Mouse (Mus musculus) hindbrain, postnatal 0 days (tissue): Measurements from ENCODE around the gene Dgkb. TPM values are rescaled to one million over a fixed set of nuclear protein-coding genes. Genes with fewer than 3 reads are reported as not detected.

Experiments
- ATAC-seq: fragments of 200-750 bp; cut with Nextera tagmentation; 2 replicates; pipeline ENCODE4 v1.8.0; 2017; ENCODE audit warnings: mild to moderate bottlenecking, moderate TSS enrichment, moderate library complexity
- DNase-seq: peaks from one replicate; pipeline ENCODE4 v3.0.0-alpha.2; 2015; ENCODE audit warnings: low spot score
- H3K27ac ChIP-seq: fragments of 300-500 bp; sonication (generic); 2 replicates; pipeline ENCODE4 v1.5.1; 2014; ENCODE audit warnings: mild to moderate bottlenecking
- H3K27me3 ChIP-seq: fragments of 300-500 bp; sonication (generic); 2 replicates; pipeline ENCODE4 v1.6.1; 2014; ENCODE audit warnings: low read length, mixed read lengths; ENCODE audit not compliant: insufficient read depth
- H3K36me3 ChIP-seq: fragments of 300-500 bp; sonication (generic); 2 replicates; pipeline ENCODE4 v1.6.1; 2014; ENCODE audit warnings: low read length, mixed read lengths; ENCODE audit not compliant: insufficient read depth
- H3K4me1 ChIP-seq: fragments of 300-500 bp; sonication (generic); 2 replicates; pipeline ENCODE4 v1.6.1; 2014; ENCODE audit warnings: antibody characterized with exemption, low read length, mixed read lengths; ENCODE audit not compliant: insufficient read depth
- H3K4me2 ChIP-seq: fragments of 300-500 bp; sonication (generic); 2 replicates; pipeline ENCODE4 v1.6.1; 2014; ENCODE audit warnings: low read depth, mild to moderate bottlenecking, low read length, moderate library complexity, mixed read lengths
- H3K4me3 ChIP-seq: fragments of 300-500 bp; sonication (generic); 2 replicates; pipeline ENCODE4 v1.5.1; 2014; ENCODE audit warnings: low read length
- H3K9ac ChIP-seq: fragments of 300-500 bp; sonication (generic); replicated peaks from 2 replicates; pipeline ENCODE4 v1.6.1; 2014; ENCODE audit warnings: mild to moderate bottlenecking, low read length, moderate library complexity, mixed read lengths
- H3K9me3 ChIP-seq: fragments of 300-500 bp; sonication (generic); 2 replicates; pipeline ENCODE4 v1.6.1; 2016; ENCODE audit warnings: low read length, mixed read lengths
- CTCF ChIP-seq: IDR thresholded peaks from 2 replicates; pipeline ENCODE4 v1.5.1; 2016; ENCODE audit warnings: antibody characterized with exemption, control low read depth, low read depth
- WGBS: fragments of 180-500 bp; shearing (Covaris S2); extraction: QIAGEN DNeasy Blood & Tissue Kit; methylation state at CpG from one replicate; pipeline ENCODE4 v1.1.7; 2014; 5-methylcytosine and 5-hydroxymethylcytosine counted together
- polyA plus RNA-seq: library from polyadenylated mRNA; unstranded; fragments of >200 nt; fragmentation: Nextera tagmentation; extraction: Ambion mirVana; gene quantifications from 2 replicates; pipeline ENCODE4 v1.2.1, GENCODE M21; 2015
- total RNA-seq: library from RNA; depleted of rRNA; stranded (reverse); fragments of >200 nt; gene quantifications from 2 replicates; pipeline ENCODE4 v1.2.3, GENCODE M21; 2014

The Dgkb gene
- total and polyA plus RNA-seq, 2 experiments from 2014 or later: 10.0 to 11.6 TPM

- H3K4me1 ChIP-seq: no peaks in the 10 kb centered on the region
- H3K9ac ChIP-seq: no peak overlapping the region
- no peak overlapping the region for H3K4me3 ChIP-seq
- no peak for TF ChIP-seq CTCF
- H3K4me2 ChIP-seq: no peak overlapping the region
- no peak overlapping the region for H3K27ac ChIP-seq
- ATAC-seq (no peak), DNase-seq (peak; percentile 53)
- WGBS: 48% methylated on average over 1 of the region's 1 CpGs
- no peaks in the 10 kb centered on the region for H3K36me3 ChIP-seq
- H3K9me3 ChIP-seq: no peaks in the 10 kb centered on the region
- H3K27me3 ChIP-seq: no peaks in the 10 kb centered on the region
These were observed 569.5 kb downstream of the Dgkb start for GRCm38 (mm10) chr12:38386991-38387390.

GRCm38 (mm10) chr12:38387654-38388053 is 570.1 kb downstream of the Dgkb start:
- Histone ChIP-seq H3K9me3 (no peaks in the 10 kb centered on the region), H3K36me3 (no peaks in the 10 kb centered on the region), H3K4me1 (no peaks in the 10 kb centered on the region), H3K4me2 (no peak overlapping the region), H3K4me3 (no peak overlapping the region), H3K27me3 (no peaks in the 10 kb centered on the region), H3K27ac (no peak overlapping the region), H3K9ac (no peak overlapping the region)
- WGBS: 73% methylated on average over 2 of the region's 2 CpGs
- DNase-seq (no peak), ATAC-seq (no peak)
- no peak for TF ChIP-seq CTCF

- TF ChIP-seq CTCF: no peak
- no peak for ATAC-seq
- 84% methylated on average over 5 of the region's 5 CpGs for WGBS
These were observed 570.7 kb downstream of the Dgkb start for GRCm38 (mm10) chr12:38388243-38388642.

GRCm38 (mm10) chr12:38397754-38398312 is 580.3 kb downstream of the Dgkb start:
- Histone ChIP-seq H3K27me3 (no peaks in the 10 kb centered on the region), H3K4me3 (no peak overlapping the region), H3K9me3 (no peaks in the 10 kb centered on the region), H3K9ac (no peak overlapping the region), H3K4me2 (no peak overlapping the region), H3K4me1 (no peaks in the 10 kb centered on the region), H3K27ac (no peak overlapping the region), H3K36me3 (no peaks in the 10 kb centered on the region)
- DNase-seq (no peak), ATAC-seq (no peak)
- TF ChIP-seq CTCF: no peak
- 44% methylated on average over 14 of the region's 14 CpGs for WGBS

More at GRCm38 (mm10) chr12:38388243-38388642, 570.7 kb downstream of the Dgkb start:
- no peaks in the 10 kb centered on the region for H3K36me3 ChIP-seq
- H3K4me2 ChIP-seq: no peak overlapping the region
- H3K9me3 ChIP-seq: no peaks in the 10 kb centered on the region
- no peaks in the 10 kb centered on the region for H3K27me3 ChIP-seq
- H3K4me1 ChIP-seq: no peaks in the 10 kb centered on the region
- DNase-seq: no peak
- no peak overlapping the region for H3K27ac ChIP-seq
- H3K4me3 ChIP-seq: no peak overlapping the region
- H3K9ac ChIP-seq: no peak overlapping the region

- Histone ChIP-seq H3K9ac (no peak overlapping the region), H3K4me1 (no peaks in the 10 kb centered on the region), H3K27ac (no peak overlapping the region), H3K27me3 (no peaks in the 10 kb centered on the region), H3K4me2 (no peak overlapping the region), H3K9me3 (no peaks in the 10 kb centered on the region), H3K36me3 (no peaks in the 10 kb centered on the region), H3K4me3 (no peak overlapping the region)
- no peak for TF ChIP-seq CTCF
- DNase-seq (no peak), ATAC-seq (no peak)
- WGBS: 82% methylated on average over 4 of the region's 4 CpGs
These were observed 582.6 kb downstream of the Dgkb start for GRCm38 (mm10) chr12:38400089-38400488.

GRCm38 (mm10) chr12:38435364-38436130 is 618.0 kb downstream of the Dgkb start:
- no peak overlapping the region for H3K27ac ChIP-seq
- no peaks in the 10 kb centered on the region for H3K27me3 ChIP-seq
- no peak overlapping the region for H3K4me2 ChIP-seq
- ATAC-seq: no peak
- TF ChIP-seq CTCF: no peak
- H3K9me3 ChIP-seq: no peaks in the 10 kb centered on the region
- 24% methylated on average over 10 of the region's 10 CpGs for WGBS
- H3K9ac ChIP-seq: no peak overlapping the region
- no peak for DNase-seq
- H3K4me1 ChIP-seq: no peaks in the 10 kb centered on the region; the same call in 1 of the 2 replicates
- H3K36me3 ChIP-seq: no peaks in the 10 kb centered on the region
- no peak overlapping the region for H3K4me3 ChIP-seq

GRCm38 (mm10) chr12:38436131-38436436 is 618.6 kb downstream of the Dgkb start:
- no peak overlapping the region for H3K27ac ChIP-seq
- H3K4me1 ChIP-seq: no peaks in the 10 kb centered on the region; the same call in 1 of the 2 replicates
- ATAC-seq: no peak
- no peak overlapping the region for H3K4me2 ChIP-seq
- H3K9ac ChIP-seq: no peak overlapping the region
- WGBS: 34% methylated on average over 1 of the region's 1 CpGs
- no peaks in the 10 kb centered on the region for H3K36me3 ChIP-seq
- H3K27me3 ChIP-seq: no peaks in the 10 kb centered on the region
- no peaks in the 10 kb centered on the region for H3K9me3 ChIP-seq
- TF ChIP-seq CTCF: no peak
- H3K4me3 ChIP-seq: no peak overlapping the region
- no peak for DNase-seq
